Mouse (Mus musculus) forebrain, embryonic 13.5 days (tissue): ENCODE data around the gene Nrbp1. TPM values are rescaled to one million over a fixed set of nuclear protein-coding genes. Genes with fewer than 3 reads are reported as not detected.

Experiments
- ATAC-seq: fragments of 200-750 bp; cut with Nextera tagmentation; 2 replicates; pipeline ENCODE4 v1.8.0; 2017
- H3K27ac ChIP-seq: fragments of 300-500 bp; sonication (generic); 2 replicates; pipeline ENCODE4 v1.5.1; 2015; ENCODE audit warnings: inconsistent platforms, mild to moderate bottlenecking, moderate library complexity
- H3K27me3 ChIP-seq: fragments of 300-500 bp; sonication (generic); 2 replicates; pipeline ENCODE4 v1.6.1; 2015; ENCODE audit warnings: mild to moderate bottlenecking, inconsistent platforms
- H3K36me3 ChIP-seq: fragments of 300-500 bp; sonication (generic); 2 replicates; pipeline ENCODE4 v1.6.1; 2015; ENCODE audit warnings: mild to moderate bottlenecking, inconsistent platforms; ENCODE audit not compliant: poor library complexity, severe bottlenecking
- H3K4me1 ChIP-seq: fragments of 300-500 bp; sonication (generic); 2 replicates; pipeline ENCODE4 v1.6.1; 2015; ENCODE audit warnings: inconsistent platforms
- H3K4me2 ChIP-seq: fragments of 300-500 bp; sonication (generic); 2 replicates; pipeline ENCODE4 v1.6.1; 2015; ENCODE audit warnings: inconsistent platforms, mild to moderate bottlenecking, moderate library complexity
- H3K4me3 ChIP-seq: fragments of 300-500 bp; sonication (generic); 2 replicates; pipeline ENCODE4 v1.5.1; 2015; ENCODE audit warnings: mild to moderate bottlenecking, inconsistent platforms
- H3K9ac ChIP-seq: fragments of 300-500 bp; sonication (generic); 2 replicates; pipeline ENCODE4 v1.6.1; 2015; ENCODE audit warnings: mild to moderate bottlenecking, inconsistent platforms
- H3K9me3 ChIP-seq: fragments of 300-500 bp; sonication (generic); replicated peaks from 2 replicates; pipeline ENCODE4 v1.6.1; 2016; ENCODE audit warnings: inconsistent platforms
- WGBS: fragments of 180-500 bp; shearing (Covaris S2); methylation state at CpG from one replicate; pipeline ENCODE4 v1.1.7; 2015; 5-methylcytosine and 5-hydroxymethylcytosine counted together
- polyA plus RNA-seq: library from polyadenylated mRNA; unstranded; fragments of >200 nt; fragmentation: Nextera tagmentation; extraction: Ambion mirVana; gene quantifications from 2 replicates; pipeline ENCODE4 v1.2.1, GENCODE M21; 2015

Nrbp1 gene
- polyA plus RNA-seq, 1 experiment from 2014 or later: 137 TPM

GRCm38 (mm10) chr5:31253806-31254205 is 13.1 kb downstream of the Nrbp1 start:
- 95% methylated on average over 8 of the region's 8 CpGs for WGBS
- H3K36me3 ChIP-seq: peaks cover 90% of the 10 kb centered on the region
- H3K9me3 ChIP-seq: no peaks in the 10 kb centered on the region
- H3K4me3 ChIP-seq: no peak overlapping the region
- peaks cover 13% of the 10 kb centered on the region for H3K4me1 ChIP-seq
- ATAC-seq: no peak
- no peak overlapping the region for H3K4me2 ChIP-seq
- no peak overlapping the region for H3K9ac ChIP-seq
- H3K27me3 ChIP-seq: no peaks in the 10 kb centered on the region
- no peak overlapping the region for H3K27ac ChIP-seq

DNA sequence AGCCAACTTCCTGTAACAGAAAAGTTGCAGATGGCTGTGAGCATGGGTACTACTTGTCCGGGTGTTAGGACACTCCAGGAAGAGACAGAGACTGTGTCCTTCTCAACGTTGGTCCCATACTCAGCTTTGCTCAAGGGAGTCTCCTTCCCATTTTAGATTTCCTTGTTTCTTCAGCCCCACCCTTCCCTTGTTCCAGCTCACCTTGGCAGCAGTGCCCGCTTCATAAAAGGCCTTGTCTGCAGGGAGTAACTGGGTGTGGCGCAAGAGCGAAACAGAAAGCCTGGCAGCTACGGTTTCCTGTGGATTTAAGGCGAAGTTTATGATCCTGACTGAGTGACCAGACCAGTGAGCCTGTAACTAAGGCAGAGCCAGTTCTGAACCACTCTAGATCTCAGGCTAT is 13.8 kb downstream of the Nrbp1 start:
- Histone ChIP-seq H3K27me3 (no peaks in the 10 kb centered on the region), H3K4me1 (peaks cover 13% of the 10 kb centered on the region), H3K4me2 (no peak overlapping the region), H3K36me3 (peaks cover 90% of the 10 kb centered on the region), H3K4me3 (no peak overlapping the region), H3K9ac (no peak overlapping the region), H3K27ac (no peak overlapping the region), H3K9me3 (no peaks in the 10 kb centered on the region)
- no peak for ATAC-seq
- WGBS: 88% methylated on average over 7 of the region's 7 CpGs

- H3K36me3 ChIP-seq: peaks cover 90% of the 10 kb centered on the region
Measured at GRCm38 (mm10) chr5:31254901-31255300, 14.2 kb downstream of the Nrbp1 start.

DNA sequence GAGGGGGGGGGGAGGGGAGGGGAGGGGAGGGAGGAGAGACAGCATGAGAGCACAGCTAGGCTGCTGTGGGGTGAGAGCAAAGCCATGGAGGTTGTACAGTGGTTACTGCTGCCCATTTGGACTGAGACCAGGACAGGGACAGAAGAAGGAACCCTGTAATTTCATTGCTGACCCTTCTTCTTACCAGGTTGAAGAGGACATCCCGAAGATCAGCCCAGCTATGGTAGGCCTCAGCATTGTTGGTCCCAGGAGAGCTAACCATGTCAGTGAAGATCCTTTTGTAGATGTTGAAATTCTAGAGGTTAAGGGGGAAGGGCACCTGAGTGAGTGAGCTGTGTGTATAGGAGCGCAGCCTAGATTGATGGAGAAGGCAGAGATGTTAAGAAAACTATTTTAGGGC is 14.7 kb downstream of the Nrbp1 start:
- H3K9ac ChIP-seq: no peak overlapping the region
- ATAC-seq: no peak
- peaks cover 13% of the 10 kb centered on the region for H3K4me1 ChIP-seq
- WGBS: 90% methylated on average over 2 of the region's 2 CpGs
- peaks cover 90% of the 10 kb centered on the region for H3K36me3 ChIP-seq
- H3K9me3 ChIP-seq: no peaks in the 10 kb centered on the region
- H3K27me3 ChIP-seq: no peaks in the 10 kb centered on the region
- no peak overlapping the region for H3K4me2 ChIP-seq
- H3K4me3 ChIP-seq: no peak overlapping the region
- H3K27ac ChIP-seq: no peak overlapping the region

More at GRCm38 (mm10) chr5:31254901-31255300, 14.2 kb downstream of the Nrbp1 start:
- Histone ChIP-seq H3K9me3 (no peaks in the 10 kb centered on the region), H3K27ac (no peak overlapping the region), H3K4me2 (no peak overlapping the region), H3K4me3 (no peak overlapping the region), H3K9ac (no peak overlapping the region), H3K27me3 (no peaks in the 10 kb centered on the region), H3K4me1 (peaks cover 13% of the 10 kb centered on the region)
- 90% methylated on average over 8 of the region's 8 CpGs for WGBS
- ATAC-seq: no peak

- no peak for ATAC-seq
- Histone ChIP-seq H3K27me3 (no peaks in the 10 kb centered on the region), H3K4me2 (no peak overlapping the region), H3K9ac (no peak overlapping the region), H3K9me3 (no peaks in the 10 kb centered on the region), H3K36me3 (peaks cover 90% of the 10 kb centered on the region), H3K4me3 (no peak overlapping the region), H3K27ac (no peak overlapping the region), H3K4me1 (peaks cover 12% of the 10 kb centered on the region)
- WGBS: 85% methylated on average over 2 of the region's 2 CpGs
Measured at GRCm38 (mm10) chr5:31255971-31256370, 15.3 kb downstream of the Nrbp1 start.

GRCm38 (mm10) chr5:31257616-31258015 is 17.0 kb downstream of the Nrbp1 start:
- H3K4me2 ChIP-seq: no peak overlapping the region
- H3K9me3 ChIP-seq: no peaks in the 10 kb centered on the region
- no peak overlapping the region for H3K27ac ChIP-seq
- H3K27me3 ChIP-seq: no peaks in the 10 kb centered on the region
- ATAC-seq: no peak
- H3K4me3 ChIP-seq: no peak overlapping the region
- WGBS: 94% methylated on average over 11 of the region's 11 CpGs
- H3K36me3 ChIP-seq: peaks cover 90% of the 10 kb centered on the region
- H3K4me1 ChIP-seq: no peaks in the 10 kb centered on the region
- H3K9ac ChIP-seq: no peak overlapping the region

GRCm38 (mm10) chr5:31266101-31266500 is 25.4 kb downstream of the Nrbp1 start:
- peaks cover 93% of the 10 kb centered on the region for H3K36me3 ChIP-seq
- 88% methylated on average over 7 of the region's 7 CpGs for WGBS
- H3K4me1 ChIP-seq: no peaks in the 10 kb centered on the region

GRCm38 (mm10) chr5:31267686-31268085 is 27.0 kb downstream of the Nrbp1 start:
- no peak for ATAC-seq
- Histone ChIP-seq H3K4me2 (no peak overlapping the region), H3K27me3 (no peaks in the 10 kb centered on the region), H3K4me1 (no peaks in the 10 kb centered on the region), H3K9me3 (no peaks in the 10 kb centered on the region), H3K9ac (no peak overlapping the region), H3K36me3 (peaks cover 89% of the 10 kb centered on the region), H3K27ac (no peak overlapping the region), H3K4me3 (no peak overlapping the region)
- WGBS: 35% methylated on average over 6 of the region's 6 CpGs

More at GRCm38 (mm10) chr5:31266101-31266500, 25.4 kb downstream of the Nrbp1 start:
- Histone ChIP-seq H3K9me3 (no peaks in the 10 kb centered on the region), H3K4me2 (no peak overlapping the region), H3K27me3 (no peaks in the 10 kb centered on the region), H3K4me3 (no peak overlapping the region), H3K9ac (no peak overlapping the region), H3K27ac (no peak overlapping the region)
- ATAC-seq: no peak

GRCm38 (mm10) chr5:31273018-31273417 is 32.4 kb downstream of the Nrbp1 start:
- H3K27me3 ChIP-seq: no peaks in the 10 kb centered on the region
- no peaks in the 10 kb centered on the region for H3K4me1 ChIP-seq
- 78% methylated on average over 6 of the region's 6 CpGs for WGBS
- H3K9me3 ChIP-seq: no peaks in the 10 kb centered on the region
- H3K4me3 ChIP-seq: no peak overlapping the region
- peaks cover 76% of the 10 kb centered on the region for H3K36me3 ChIP-seq
- no peak overlapping the region for H3K9ac ChIP-seq
- no peak overlapping the region for H3K27ac ChIP-seq
- ATAC-seq: no peak
- no peak overlapping the region for H3K4me2 ChIP-seq

- H3K36me3 ChIP-seq: peaks cover 95% of the 10 kb centered on the region
- no peaks in the 10 kb centered on the region for H3K9me3 ChIP-seq
- H3K4me3 ChIP-seq: no peak overlapping the region
- ATAC-seq: no peak
- WGBS: 89% methylated on average over 20 of the region's 20 CpGs
- H3K4me2 ChIP-seq: no peak overlapping the region
- no peak overlapping the region for H3K27ac ChIP-seq
- H3K4me1 ChIP-seq: no peaks in the 10 kb centered on the region
- no peaks in the 10 kb centered on the region for H3K27me3 ChIP-seq
- H3K9ac ChIP-seq: no peak overlapping the region
Measured at GRCm38 (mm10) chr5:31279245-31279988, 38.8 kb downstream of the Nrbp1 start.

- Histone ChIP-seq H3K27ac (no peak overlapping the region), H3K36me3 (peaks cover 45% of the 10 kb centered on the region), H3K9me3 (no peaks in the 10 kb centered on the region), H3K4me1 (peaks cover 18% of the 10 kb centered on the region), H3K27me3 (no peaks in the 10 kb centered on the region), H3K4me2 (no peak overlapping the region), H3K4me3 (no peak overlapping the region), H3K9ac (no peak overlapping the region)
- 86% methylated on average over 4 of the region's 4 CpGs for WGBS
- ATAC-seq: no peak
Measured at GRCm38 (mm10) chr5:31288225-31288624, 47.6 kb downstream of the Nrbp1 start.

- Histone ChIP-seq H3K4me3 (no peak overlapping the region), H3K4me2 (no peak overlapping the region)
- ATAC-seq: no peak
Measured at GRCm38 (mm10) chr5:31288655-31289054, 48.0 kb downstream of the Nrbp1 start.

More at GRCm38 (mm10) chr5:31288655-31289054, 48.0 kb downstream of the Nrbp1 start:
- no peaks in the 10 kb centered on the region for H3K27me3 ChIP-seq
- no peak overlapping the region for H3K9ac ChIP-seq
- peaks cover 45% of the 10 kb centered on the region for H3K36me3 ChIP-seq
- H3K9me3 ChIP-seq: no peaks in the 10 kb centered on the region
- H3K4me1 ChIP-seq: peaks cover 21% of the 10 kb centered on the region
- 73% methylated on average over 3 of the region's 3 CpGs for WGBS
- H3K27ac ChIP-seq: no peak overlapping the region
